Mouse (Mus musculus) heart, adult 2 months (tissue): ENCODE measurements around the gene Padi3. TPM values are rescaled to one million over a fixed set of nuclear protein-coding genes. Genes with fewer than 3 reads are reported as not detected.

Experiments
- DNase-seq, 2 experiments: peaks; one replicate each; pipeline ENCODE4 v3.0.0; 2021
- H3K27ac ChIP-seq: fragments of 200-600 bp; 2 replicates; pipeline ENCODE4 v1.8.1; 2022
- H3K27me3 ChIP-seq: fragments of 200-500 bp; 2 replicates; pipeline ENCODE4 v1.6.1; 2012; ENCODE audit warnings: mild to moderate bottlenecking, low read length, inconsistent platforms, mixed read lengths; ENCODE audit not compliant: control insufficient read depth, insufficient read depth
- H3K36me3 ChIP-seq: fragments of 200-500 bp; 2 replicates; pipeline ENCODE4 v1.6.1; 2012; ENCODE audit warnings: low read length, inconsistent platforms; ENCODE audit not compliant: control insufficient read depth, insufficient read depth
- H3K4me1 ChIP-seq: fragments of 200-500 bp; 2 replicates; pipeline ENCODE4 v1.6.1; 2011; ENCODE audit warnings: low read length; ENCODE audit not compliant: control insufficient read depth, insufficient read depth
- H3K4me3 ChIP-seq: fragments of 200-600 bp; 2 replicates; pipeline ENCODE4 v1.8.1; 2022
- H3K79me2 ChIP-seq: fragments of 200-500 bp; replicated peaks from 2 replicates; pipeline ENCODE4 v1.6.1; 2012; ENCODE audit warnings: mild to moderate bottlenecking, inconsistent platforms, low read length, moderate library complexity, mixed read lengths; ENCODE audit not compliant: control insufficient read depth, insufficient read depth
- H3K9ac ChIP-seq: fragments of 200-500 bp; 2 replicates; pipeline ENCODE4 v1.6.1; 2012; ENCODE audit warnings: low read depth, mild to moderate bottlenecking, control low read depth, inconsistent platforms, low read length, mixed read lengths
- CTCF ChIP-seq: fragments of 200-600 bp; IDR thresholded peaks from 2 replicates; pipeline ENCODE4 v1.8.1; 2022; ENCODE audit warnings: antibody characterized with exemption, mild to moderate bottlenecking, moderate library complexity
- EP300 ChIP-seq: fragments of 200-500 bp; IDR thresholded peaks from 2 replicates; pipeline ENCODE4 v1.6.1; 2011; ENCODE audit warnings: low read depth, low read length, control low read depth; ENCODE audit not compliant: insufficient read depth
- POLR2A ChIP-seq: fragments of 200-500 bp; IDR thresholded peaks from 2 replicates; pipeline ENCODE4 v1.6.1; 2011; ENCODE audit warnings: mild to moderate bottlenecking, low read depth, low read length, control low read depth; ENCODE audit not compliant: insufficient read depth
- WGBS: fragments of 180-500 bp; shearing (Covaris S2); methylation state at CpG from one replicate; pipeline ENCODE4 v1.1.7; 2018; 5-methylcytosine and 5-hydroxymethylcytosine counted together
- intact Hi-C: fragments of 180-260 bp; cut with DNase I; formaldehyde crosslinking; loops from one replicate; pipeline ENCODE4 v1.15.1; 2025
- polyA plus RNA-seq: library from polyadenylated mRNA; depleted of rRNA; stranded (reverse); fragments of >200 nt; gene quantifications from 2 replicates; pipeline ENCODE4 v1.2.3, GENCODE M21; 2012
- total RNA-seq, 2 experiments: library from RNA; stranded (reverse); gene quantifications; 2 replicates each; pipeline ENCODE4 v1.2.3; 2021

The Padi3 gene
- total and polyA plus RNA-seq, 3 experiments: 0.09 to 0.16 TPM; not detected in 1

DNA sequence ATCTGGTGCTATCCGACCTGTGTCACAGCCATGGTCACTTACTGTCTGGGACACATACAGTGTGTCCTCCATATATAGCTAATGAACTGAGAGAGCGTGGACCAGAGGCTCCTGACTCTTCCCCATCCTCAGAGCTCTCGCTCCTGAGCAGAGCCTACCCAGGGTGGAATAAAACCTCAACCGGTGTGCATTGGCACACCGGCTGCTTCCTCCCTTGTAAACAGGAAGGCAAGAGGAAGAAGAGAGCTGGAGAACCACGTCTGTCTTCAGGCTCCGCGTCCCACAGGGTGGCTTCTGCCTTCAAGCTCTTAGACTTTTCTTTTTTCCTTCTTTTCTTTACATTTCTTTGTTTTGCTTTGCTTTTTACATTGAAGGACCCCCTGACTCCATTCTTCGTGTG is 27.6 kb downstream of the Padi3 start:
- 67% methylated on average over 9 of the region's 9 CpGs for WGBS
- H3K4me3 ChIP-seq: no peak overlapping the region
- DNase-seq: no peak
- no peak overlapping the region for H3K9ac ChIP-seq
- intact Hi-C loops: no loop called here
- H3K27me3 ChIP-seq: no peaks in the 10 kb centered on the region; the same call in 1 of the 2 replicates
- H3K27ac ChIP-seq: no peak overlapping the region
- no peaks in the 10 kb centered on the region for H3K79me2 ChIP-seq
- H3K36me3 ChIP-seq: no peaks in the 10 kb centered on the region
- H3K4me1 ChIP-seq: no peaks in the 10 kb centered on the region
- TF ChIP-seq POLR2A (no peak), EP300 (no peak), CTCF (no peak)

DNA sequence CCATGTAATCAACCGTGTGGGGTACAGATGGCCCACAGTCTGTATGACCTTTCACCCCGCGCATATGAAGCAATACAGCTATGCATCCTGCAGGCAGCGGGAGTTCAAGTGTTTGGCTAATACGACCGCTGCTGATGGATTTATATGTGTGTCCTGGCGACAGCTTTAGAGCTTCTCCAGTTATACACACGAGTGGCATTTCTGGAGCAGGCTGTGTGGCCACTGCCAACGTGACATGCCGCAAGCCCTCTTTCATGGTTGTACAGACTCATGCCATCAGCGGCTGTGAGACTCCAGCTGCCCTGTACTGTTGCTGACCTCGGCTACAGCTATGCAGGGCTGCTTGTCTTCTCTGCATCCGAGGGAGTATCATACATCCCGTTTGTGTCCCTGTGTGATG is 29.9 kb downstream of the Padi3 start:
- H3K36me3 ChIP-seq: no peaks in the 10 kb centered on the region
- no peaks in the 10 kb centered on the region for H3K79me2 ChIP-seq
- DNase-seq: no peak
- 79% methylated on average over 14 of the region's 14 CpGs for WGBS
- no peak overlapping the region for H3K27ac ChIP-seq
- H3K4me1 ChIP-seq: no peaks in the 10 kb centered on the region
- H3K9ac ChIP-seq: no peak overlapping the region
- no peak overlapping the region for H3K4me3 ChIP-seq
- intact Hi-C loops: no loop called here
- TF ChIP-seq CTCF (no peak), POLR2A (no peak), EP300 (no peak)
- no peaks in the 10 kb centered on the region; the same call in 1 of the 2 replicates for H3K27me3 ChIP-seq

DNA sequence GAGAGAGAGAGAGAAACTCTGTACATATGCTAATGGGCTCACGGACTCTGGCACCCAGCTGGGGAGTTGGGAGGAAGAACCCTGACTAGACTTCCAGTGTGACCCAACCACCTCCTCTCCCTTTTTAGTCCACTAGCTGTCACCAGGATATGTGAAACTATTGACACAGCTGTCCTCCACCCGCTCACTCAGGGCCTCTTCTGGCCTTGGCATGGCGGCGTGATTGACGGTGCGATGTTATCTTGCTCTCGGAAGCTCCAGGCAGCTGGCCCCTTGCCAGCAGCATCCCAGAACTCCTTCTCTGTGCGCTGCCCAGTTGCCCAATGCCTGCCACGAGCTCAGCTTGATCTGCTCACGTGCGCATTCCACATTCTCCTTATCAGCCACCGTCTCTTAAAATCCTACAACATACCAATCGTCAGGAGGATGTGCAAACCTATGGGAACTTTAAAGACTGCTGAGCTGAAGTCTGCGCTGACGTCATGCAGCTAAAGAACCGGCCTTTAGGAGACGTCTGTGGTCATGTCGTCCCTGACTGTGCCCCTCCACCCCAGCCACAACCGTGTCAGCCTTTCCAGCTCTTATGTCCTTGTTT is 30.5 kb downstream of the Padi3 start:
- intact Hi-C loops: no loop called here
- H3K4me3 ChIP-seq: no peak overlapping the region
- TF ChIP-seq CTCF (no peak), EP300 (no peak), POLR2A (no peak)
- WGBS: 16% methylated on average over 19 of the region's 19 CpGs
- H3K4me1 ChIP-seq: no peaks in the 10 kb centered on the region
- no peak overlapping the region for H3K9ac ChIP-seq
- H3K36me3 ChIP-seq: no peaks in the 10 kb centered on the region
- no peaks in the 10 kb centered on the region for H3K79me2 ChIP-seq
- peak; percentile 26 to 46 for DNase-seq
- no peak overlapping the region for H3K27ac ChIP-seq
- no peaks in the 10 kb centered on the region; the same call in 1 of the 2 replicates for H3K27me3 ChIP-seq

DNA sequence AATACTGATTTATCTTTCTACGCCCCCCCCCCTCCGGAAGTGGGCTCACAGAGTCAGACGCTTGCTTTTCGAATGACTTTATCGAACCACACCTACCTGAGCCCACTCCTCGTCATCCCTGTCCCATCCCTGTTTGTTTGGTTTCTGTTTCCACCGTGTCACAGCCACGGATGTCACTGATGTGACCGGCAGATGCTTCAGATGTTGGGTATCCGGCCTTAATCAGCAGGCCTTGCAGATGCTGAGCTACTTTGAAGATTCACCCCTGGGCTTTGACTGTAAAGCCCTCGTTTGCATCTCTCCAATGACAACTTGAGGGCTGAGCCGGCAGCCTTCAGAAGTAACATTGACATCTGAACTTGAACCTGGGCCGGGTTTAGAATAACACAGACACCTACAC is 33.8 kb downstream of the Padi3 start:
- TF ChIP-seq POLR2A (no peak), CTCF (no peak), EP300 (no peak)
- Histone ChIP-seq H3K9ac (no peak overlapping the region), H3K27ac (no peak overlapping the region), H3K4me3 (no peak overlapping the region), H3K36me3 (no peaks in the 10 kb centered on the region), H3K27me3 (no peaks in the 10 kb centered on the region; the same call in 1 of the 2 replicates), H3K79me2 (no peaks in the 10 kb centered on the region), H3K4me1 (no peaks in the 10 kb centered on the region)
- intact Hi-C loops: no loop called here
- 74% methylated on average over 13 of the region's 13 CpGs for WGBS
- no peak for DNase-seq

DNA sequence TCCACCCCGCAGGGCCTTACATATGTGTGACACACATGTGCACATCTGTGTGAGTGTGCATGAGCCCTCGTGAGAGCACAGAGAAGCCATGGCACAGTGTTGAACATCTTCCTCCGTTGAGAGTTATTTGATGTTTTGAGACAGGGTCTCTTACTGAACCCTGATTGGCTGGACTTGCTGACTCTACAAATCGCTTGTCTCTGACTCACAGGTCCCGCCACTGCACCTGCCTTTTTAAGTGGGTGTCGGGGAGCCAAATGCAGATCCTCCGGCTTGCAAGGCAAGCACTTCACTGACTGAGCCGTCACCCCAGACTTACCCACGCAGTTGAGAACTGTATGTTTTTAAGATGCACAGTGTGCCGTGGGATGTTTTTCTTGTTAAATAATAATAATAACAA is 34.6 kb downstream of the Padi3 start:
- no peak overlapping the region for H3K4me3 ChIP-seq
- H3K9ac ChIP-seq: no peak overlapping the region
- 89% methylated on average over 10 of the region's 10 CpGs for WGBS
- intact Hi-C loops: no loop called here
- no peaks in the 10 kb centered on the region for H3K4me1 ChIP-seq
- H3K27ac ChIP-seq: no peak overlapping the region
- H3K27me3 ChIP-seq: no peaks in the 10 kb centered on the region; the same call in 1 of the 2 replicates
- TF ChIP-seq CTCF (no peak), EP300 (no peak), POLR2A (no peak)
- H3K36me3 ChIP-seq: no peaks in the 10 kb centered on the region
- no peak for DNase-seq
- H3K79me2 ChIP-seq: no peaks in the 10 kb centered on the region

DNA sequence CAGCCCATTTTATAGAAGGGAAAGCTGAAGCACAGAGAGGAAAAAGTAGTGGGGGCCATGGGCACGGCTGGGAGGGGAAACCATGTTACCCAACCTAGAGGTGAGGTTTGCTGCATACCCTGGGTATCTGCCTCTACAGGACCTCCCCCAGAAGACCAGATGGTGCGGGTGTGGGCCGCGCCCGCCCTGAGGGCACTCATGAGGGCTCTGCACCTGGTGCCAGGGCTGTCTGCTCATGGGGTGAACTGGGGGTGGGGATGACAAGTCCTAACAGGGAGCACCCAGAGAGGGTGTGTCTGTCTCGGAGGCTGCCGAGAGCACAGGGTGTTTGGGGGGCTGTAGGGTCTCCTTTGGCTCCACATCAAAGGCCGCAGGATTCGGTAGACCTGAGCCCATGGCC is 35.6 kb downstream of the Padi3 start:
- Histone ChIP-seq H3K79me2 (no peaks in the 10 kb centered on the region), H3K36me3 (no peaks in the 10 kb centered on the region), H3K27me3 (no peaks in the 10 kb centered on the region), H3K27ac (no peak overlapping the region), H3K4me3 (no peak overlapping the region), H3K9ac (no peak overlapping the region), H3K4me1 (peaks cover 3% of the 10 kb centered on the region; the same call in 1 of the 2 replicates)
- intact Hi-C loops: no loop called here
- 92% methylated on average over 9 of the region's 9 CpGs for WGBS
- DNase-seq: no peak
- no peak for TF ChIP-seq EP300
- TF ChIP-seq CTCF: no peak
- no peak for TF ChIP-seq POLR2A
